7 mouse cellular contexts compared by ENCODE assay signal in genomic region chr5:63906149-63907093, GRCm38 (mm10).
DNase-seq lines count a peak whose midpoint lies in the region; ATAC-seq and TF ChIP-seq lines count a peak whose summit lies in the region.

No protein-coding gene starts in this region.

- H3K9ac ChIP-seq in limb, embryonic 12.5 days (replicated peaks) = no peak overlapping the region
- H3K9ac ChIP-seq in midbrain, embryonic 15.5 days = no peak overlapping the region

- no peaks in the 10 kb centered on the region for H3K27me3 ChIP-seq in kidney, adult 2 months (replicated peaks; ENCODE audit: control insufficient read depth, insufficient read depth, low read length)
- H3K27me3 ChIP-seq in limb, embryonic 12.5 days = no peaks in the 10 kb centered on the region
- no peaks in the 10 kb centered on the region for H3K27me3 ChIP-seq in midbrain, embryonic 15.5 days (replicated peaks)

- no peaks in the 10 kb centered on the region for H3K36me3 ChIP-seq in kidney, adult 2 months (ENCODE audit: control insufficient read depth, insufficient read depth, low read length)
- peaks cover 4% of the 10 kb centered on the region; the same call in 1 of the 2 replicates for H3K36me3 ChIP-seq in limb, embryonic 12.5 days
- no peaks in the 10 kb centered on the region for H3K36me3 ChIP-seq in midbrain, embryonic 15.5 days (replicated peaks)

- DNase-seq in adrenal gland, adult 2 months = peak; percentile 83
- DNase-seq in embryo, embryonic 11.5 days (ENCODE audit: low read depth, low spot score) = peak; percentile 69
- peak; percentile 81 for DNase-seq in kidney, adult 2 months
- peak; percentile 56 to 80 for DNase-seq in spleen, adult 18-20 months

- WGBS in kidney, adult 2 months = 37% methylated on average over 13 of the region's 13 CpGs
- WGBS in limb, embryonic 12.5 days = 47% methylated on average over 13 of the region's 13 CpGs
- 38% methylated on average over 13 of the region's 13 CpGs for WGBS in midbrain, embryonic 15.5 days

- peak; percentile 98 for ATAC-seq in granulocyte monocyte progenitor cell, adult 5-6 weeks (replicated peaks; ENCODE audit: poor library complexity, severe bottlenecking)
- peak; percentile 71 for ATAC-seq in limb, embryonic 12.5 days (ENCODE audit: insufficient number of reproducible peaks, insufficient read depth, low FRiP score, low TSS enrichment, low read depth)
- peak; percentile 83 for ATAC-seq in midbrain, embryonic 15.5 days (replicated peaks)

- no peaks in the 10 kb centered on the region for H3K9me3 ChIP-seq in limb, embryonic 12.5 days
- H3K9me3 ChIP-seq in midbrain, embryonic 15.5 days = no peaks in the 10 kb centered on the region

- TF ChIP-seq CTCF in kidney, adult 2 months (conservative IDR thresholded peaks at IDR 0.05; ENCODE audit: insufficient read depth, insufficient read length, low read depth, low read length) = peak; percentile 98

- no peak overlapping the region for H3K4me3 ChIP-seq in kidney, adult 2 months (ENCODE audit: insufficient read depth, low read depth, low read length)
- H3K4me3 ChIP-seq in limb, embryonic 12.5 days (replicated peaks) = no peak overlapping the region
- H3K4me3 ChIP-seq in midbrain, embryonic 15.5 days = no peak overlapping the region

- no peak overlapping the region for H3K4me2 ChIP-seq in limb, embryonic 12.5 days
- H3K4me2 ChIP-seq in midbrain, embryonic 15.5 days = no peak overlapping the region

- no peak overlapping the region for H3K27ac ChIP-seq in kidney, adult 2 months (ENCODE audit: insufficient read depth, low read depth, low read length)
- H3K27ac ChIP-seq in limb, embryonic 12.5 days = no peak overlapping the region
- H3K27ac ChIP-seq in midbrain, embryonic 15.5 days = no peak overlapping the region

- no peak for TF ChIP-seq POLR2A in kidney, adult 2 months (IDR thresholded peaks at IDR 0.05; ENCODE audit: low read depth, low read length)

- 0 out of 2 replicates have a peak, but pooled peaks cover 3% of the 10 kb centered on the region for H3K4me1 ChIP-seq in kidney, adult 2 months (ENCODE audit: control insufficient read depth, insufficient read depth, low read length)
- no peaks in the 10 kb centered on the region for H3K4me1 ChIP-seq in limb, embryonic 12.5 days (replicated peaks)
- no peaks in the 10 kb centered on the region for H3K4me1 ChIP-seq in midbrain, embryonic 15.5 days
